Mouse (Mus musculus): Measurements from ENCODE around the gene Pola2. TPM values are rescaled to one million over a fixed set of nuclear protein-coding genes. Genes with fewer than 3 reads are reported as not detected.

Pola2 gene
- polyA plus RNA-seq, 1 experiment from 2014 or later = 89.3 TPM

- H3K4me1 ChIP-seq (ENCODE audit: insufficient read depth) = peaks cover 32% of the 10 kb centered on the region
- peak; percentile 92 for DNase-seq
- no peaks in the 10 kb centered on the region for H3K36me3 ChIP-seq (ENCODE audit: insufficient read depth)
- TF ChIP-seq CTCF (IDR thresholded peaks at IDR 0.05; ENCODE audit: low read depth) = no peak
- ATAC-seq (ENCODE audit: insufficient read depth) = peak; percentile 70
- peak overlapping the region; percentile 88 for H3K27ac ChIP-seq (ENCODE audit: low read depth)
- WGBS = 39% methylated on average over 14 of the region's 14 CpGs
- 0 out of 2 replicates have a peak overlapping the region, but pooled peaks have one; percentile 2 for H3K4me2 ChIP-seq
- H3K4me3 ChIP-seq (ENCODE audit: low read depth, low read length) = no peak overlapping the region
- H3K9me3 ChIP-seq (ENCODE audit: low read depth, low read length) = no peaks in the 10 kb centered on the region
- no peak overlapping the region for H3K9ac ChIP-seq
- H3K27me3 ChIP-seq (ENCODE audit: insufficient read depth, low read length) = no peaks in the 10 kb centered on the region
Observed at GRCm38 (mm10) chr19:5929634-5930596, 34.1 kb downstream of the Pola2 start.

GRCm38 (mm10) chr19:5928546-5928945 lies 35.5 kb downstream of the Pola2 start:
- no peak for TF ChIP-seq CTCF (IDR thresholded peaks at IDR 0.05; ENCODE audit: low read depth)
- Histone ChIP-seq H3K27me3 (ENCODE audit: insufficient read depth, low read length) (no peaks in the 10 kb centered on the region), H3K4me2 (no peak overlapping the region), H3K4me3 (ENCODE audit: low read depth, low read length) (no peak overlapping the region), H3K27ac (ENCODE audit: low read depth) (peak overlapping the region; percentile 88), H3K36me3 (ENCODE audit: insufficient read depth) (no peaks in the 10 kb centered on the region), H3K9ac (no peak overlapping the region), H3K4me1 (ENCODE audit: insufficient read depth) (peaks cover 30% of the 10 kb centered on the region), H3K9me3 (ENCODE audit: low read depth, low read length) (no peaks in the 10 kb centered on the region)
- ATAC-seq (ENCODE audit: insufficient read depth) = no peak
- 47% methylated on average over 3 of the region's 3 CpGs for WGBS
- DNase-seq = no peak

- 65% methylated on average over 6 of the region's 6 CpGs for WGBS
- ATAC-seq (ENCODE audit: insufficient read depth) (no peak), DNase-seq (no peak)
- Histone ChIP-seq H3K9me3 (ENCODE audit: low read depth, low read length) (no peaks in the 10 kb centered on the region), H3K4me1 (ENCODE audit: insufficient read depth) (peaks cover 33% of the 10 kb centered on the region), H3K4me3 (ENCODE audit: low read depth, low read length) (no peak overlapping the region), H3K9ac (no peak overlapping the region), H3K4me2 (no peak overlapping the region), H3K27me3 (ENCODE audit: insufficient read depth, low read length) (no peaks in the 10 kb centered on the region), H3K36me3 (ENCODE audit: insufficient read depth) (no peaks in the 10 kb centered on the region), H3K27ac (ENCODE audit: low read depth) (no peak overlapping the region)
- no peak for TF ChIP-seq CTCF (IDR thresholded peaks at IDR 0.05; ENCODE audit: low read depth)
Observed at GRCm38 (mm10) chr19:5928104-5928503, 35.9 kb downstream of the Pola2 start.

GRCm38 (mm10) chr19:5927532-5927931 lies 36.5 kb downstream of the Pola2 start:
- no peak overlapping the region for H3K9ac ChIP-seq
- H3K4me2 ChIP-seq = no peak overlapping the region
- ATAC-seq (ENCODE audit: insufficient read depth) (no peak), DNase-seq (no peak)
- H3K36me3 ChIP-seq (ENCODE audit: insufficient read depth) = no peaks in the 10 kb centered on the region
- no peak overlapping the region; the same call in 1 of the 2 replicates for H3K27ac ChIP-seq (ENCODE audit: low read depth)
- H3K4me3 ChIP-seq (ENCODE audit: low read depth, low read length) = no peak overlapping the region
- 67% methylated on average over 8 of the region's 8 CpGs for WGBS
- no peak for TF ChIP-seq CTCF (IDR thresholded peaks at IDR 0.05; ENCODE audit: low read depth)
- H3K9me3 ChIP-seq (ENCODE audit: low read depth, low read length) = no peaks in the 10 kb centered on the region
- no peaks in the 10 kb centered on the region for H3K27me3 ChIP-seq (ENCODE audit: insufficient read depth, low read length)
- peaks cover 33% of the 10 kb centered on the region for H3K4me1 ChIP-seq (ENCODE audit: insufficient read depth)

GRCm38 (mm10) chr19:5927026-5927425 lies 37.0 kb downstream of the Pola2 start:
- Histone ChIP-seq H3K9ac (no peak overlapping the region), H3K27ac (ENCODE audit: low read depth) (no peak overlapping the region), H3K9me3 (ENCODE audit: low read depth, low read length) (no peaks in the 10 kb centered on the region), H3K4me2 (no peak overlapping the region), H3K4me1 (ENCODE audit: insufficient read depth) (peaks cover 35% of the 10 kb centered on the region), H3K4me3 (ENCODE audit: low read depth, low read length) (no peak overlapping the region), H3K27me3 (ENCODE audit: insufficient read depth, low read length) (no peaks in the 10 kb centered on the region), H3K36me3 (ENCODE audit: insufficient read depth) (no peaks in the 10 kb centered on the region)
- ATAC-seq (ENCODE audit: insufficient read depth) (no peak), DNase-seq (peak; percentile 36)
- no peak for TF ChIP-seq CTCF (IDR thresholded peaks at IDR 0.05; ENCODE audit: low read depth)
- 77% methylated on average over 11 of the region's 11 CpGs for WGBS

GRCm38 (mm10) chr19:5925311-5925855 lies 38.6 kb downstream of the Pola2 start:
- no peak for TF ChIP-seq CTCF (IDR thresholded peaks at IDR 0.05; ENCODE audit: low read depth)
- 27% methylated on average over 11 of the region's 11 CpGs for WGBS
- ATAC-seq (ENCODE audit: insufficient read depth) (no peak), DNase-seq (no peak)
- peak overlapping the region; percentile 1; the same call in 1 of the 2 replicates for H3K9ac ChIP-seq
- H3K4me1 ChIP-seq (ENCODE audit: insufficient read depth) = peaks cover 37% of the 10 kb centered on the region
- H3K4me2 ChIP-seq = peak overlapping the region; percentile 96
- H3K36me3 ChIP-seq (ENCODE audit: insufficient read depth) = no peaks in the 10 kb centered on the region
- no peaks in the 10 kb centered on the region for H3K9me3 ChIP-seq (ENCODE audit: low read depth, low read length)
- H3K4me3 ChIP-seq (ENCODE audit: low read depth, low read length) = peak overlapping the region; percentile 64
- H3K27me3 ChIP-seq (ENCODE audit: insufficient read depth, low read length) = no peaks in the 10 kb centered on the region
- peak overlapping the region; percentile 93; the same call in 1 of the 2 replicates for H3K27ac ChIP-seq (ENCODE audit: low read depth)

- no peaks in the 10 kb centered on the region for H3K36me3 ChIP-seq (ENCODE audit: insufficient read depth)
- H3K4me2 ChIP-seq = peak within 1 kb of the TSS; percentile 96
- ATAC-seq (ENCODE audit: insufficient read depth) = peak; percentile 93
- H3K9me3 ChIP-seq (ENCODE audit: low read depth, low read length) = no peaks in the 10 kb centered on the region
- TF ChIP-seq CTCF (IDR thresholded peaks at IDR 0.05; ENCODE audit: low read depth) = no peak
- peaks cover 31% of the 10 kb centered on the region for H3K4me1 ChIP-seq (ENCODE audit: insufficient read depth)
- H3K9ac ChIP-seq = peak within 1 kb of the TSS; percentile 62
- peak within 1 kb of the TSS; percentile 64 for H3K4me3 ChIP-seq (ENCODE audit: low read depth, low read length)
- DNase-seq = peak; percentile 98
- no peaks in the 10 kb centered on the region for H3K27me3 ChIP-seq (ENCODE audit: insufficient read depth, low read length)
- peak within 1 kb of the TSS; percentile 93 for H3K27ac ChIP-seq (ENCODE audit: low read depth)
- WGBS = under 1% methylated on average over 18 of the region's 18 CpGs
Observed at GRCm38 (mm10) chr19:5924713-5925093, 39.3 kb downstream of the Pola2 start, which contains the start of gene Cdc42ep2. Gene Cdc42ep2 (minus strand): TSS chr19:5924816.
